ENCODE assay signal across 28 mouse cellular contexts in genomic region chr7:72051759-72052158, GRCm38 (mm10).
DNase-seq lines count a peak whose midpoint lies in the region; ATAC-seq and TF ChIP-seq lines count a peak whose summit lies in the region.
"Had no signal": no experiment of that assay in that cellular context is flagged by ENCODE, and none has a peak within 500 bp of the region (broad histone marks: within the 10 kb centered on the region; RNA-seq: fewer than 3 reads in every experiment).

No protein-coding gene starts in this region.

- no peak for TF ChIP-seq CTCF in brain, embryonic 14.5 days (IDR thresholded peaks at IDR 0.05; ENCODE audit: borderline replicate concordance, extremely low read depth, insufficient read depth, insufficient read length)

- H3K4me3 ChIP-seq in forebrain, embryonic 15.5 days, result no peak overlapping the region
- H3K4me3 ChIP-seq in forebrain, embryonic 10.5 days, result no peak overlapping the region
- no peak overlapping the region for H3K4me3 ChIP-seq in forebrain, embryonic 16.5 days (replicated peaks; ENCODE audit: low read length)
- H3K4me3 ChIP-seq: embryonic facial prominence, embryonic 12.5 days; embryonic facial prominence, embryonic 15.5 days; erythroblast, embryonic 14.5 days; heart, adult 2 months; heart, embryonic 10.5 days; heart, embryonic 13.5 days had no signal

- DNase-seq in forebrain, embryonic 10.5 days (ENCODE audit: extremely low spot score, low spot score), result no peak
- DNase-seq in brain, embryonic 14.5 days (ENCODE audit: low read depth), result peak; percentile 71
- DNase-seq in left cerebral cortex, adult 8-10 months (ENCODE audit: low spot score in 2 of 2), result no peak
- no peak for DNase-seq in left cerebral cortex, postnatal 36 days (ENCODE audit: low spot score in 2 of 2)
- DNase-seq: adrenal gland, adult 2 months; adrenal gland, postnatal 14 days; cerebellum, adult 11 months; cerebellum, adult 2 months; cerebellum, adult 9-11 months; cerebellum, postnatal 25 days; gastrocnemius, postnatal 10 days; gastrocnemius, postnatal 36 days; heart, adult 2 months; heart, postnatal 14 days; heart, postnatal 4 days; kidney, adult 18-20 months had no signal

- H3K27ac ChIP-seq in forebrain, embryonic 15.5 days (replicated peaks), result no peak overlapping the region
- H3K27ac ChIP-seq in forebrain, embryonic 10.5 days, result no peak overlapping the region
- no peak overlapping the region for H3K27ac ChIP-seq in forebrain, embryonic 16.5 days (ENCODE audit: low read length)
- H3K27ac ChIP-seq: embryonic facial prominence, embryonic 12.5 days; embryonic facial prominence, embryonic 15.5 days; heart, adult 2 months; heart, embryonic 10.5 days; heart, embryonic 13.5 days; hindbrain, embryonic 14.5 days; hindbrain, postnatal 0 days had no signal

- 53% methylated on average over 2 of the region's 2 CpGs for WGBS in forebrain, embryonic 15.5 days
- WGBS in forebrain, embryonic 10.5 days, result 80% methylated on average over 2 of the region's 2 CpGs
- WGBS in forebrain, embryonic 16.5 days, result 52% methylated on average over 2 of the region's 2 CpGs

- H3K36me3 ChIP-seq in forebrain, embryonic 15.5 days, result no peaks in the 10 kb centered on the region
- no peaks in the 10 kb centered on the region for H3K36me3 ChIP-seq in forebrain, embryonic 10.5 days (replicated peaks)
- no peaks in the 10 kb centered on the region for H3K36me3 ChIP-seq in forebrain, embryonic 16.5 days (ENCODE audit: control insufficient read depth, insufficient read depth)
- H3K36me3 ChIP-seq: embryonic facial prominence, embryonic 12.5 days; embryonic facial prominence, embryonic 15.5 days; heart, embryonic 10.5 days; heart, embryonic 13.5 days had no signal

- no peak overlapping the region for H3K9ac ChIP-seq in forebrain, embryonic 15.5 days (replicated peaks)
- no peak overlapping the region for H3K9ac ChIP-seq in forebrain, embryonic 16.5 days (replicated peaks; ENCODE audit: low read depth, low read length)
- H3K9ac ChIP-seq: embryonic facial prominence, embryonic 12.5 days; embryonic facial prominence, embryonic 15.5 days; heart, embryonic 13.5 days; hindbrain, embryonic 14.5 days had no signal

- H3K9me3 ChIP-seq in forebrain, embryonic 15.5 days, result no peaks in the 10 kb centered on the region
- no peaks in the 10 kb centered on the region for H3K9me3 ChIP-seq in forebrain, embryonic 10.5 days
- no peaks in the 10 kb centered on the region for H3K9me3 ChIP-seq in forebrain, embryonic 16.5 days (ENCODE audit: control insufficient read depth, low read length)
- H3K9me3 ChIP-seq: embryonic facial prominence, embryonic 12.5 days; embryonic facial prominence, embryonic 15.5 days; heart, embryonic 10.5 days; heart, embryonic 13.5 days had no signal

- intact Hi-C loops in left cerebral cortex, postnatal 36 days (cut with DNase I), result no loop called here

- H3K4me1 ChIP-seq in forebrain, embryonic 15.5 days, result no peaks in the 10 kb centered on the region
- no peaks in the 10 kb centered on the region for H3K4me1 ChIP-seq in forebrain, embryonic 10.5 days
- 0 out of 2 replicates have a peak, but pooled peaks cover 2% of the 10 kb centered on the region for H3K4me1 ChIP-seq in forebrain, embryonic 16.5 days (replicated peaks; ENCODE audit: control insufficient read depth, insufficient read depth, low read length)
- H3K4me1 ChIP-seq: embryonic facial prominence, embryonic 12.5 days; embryonic facial prominence, embryonic 15.5 days; heart, embryonic 10.5 days; heart, embryonic 13.5 days had no signal

- peak; percentile 74 for ATAC-seq in forebrain, embryonic 15.5 days (replicated peaks)
- ATAC-seq in forebrain, embryonic 16.5 days, result peak; percentile 92
- ATAC-seq: CD4-positive, CD25-positive, alpha-beta regulatory T cell, adult 4 months; hindbrain, postnatal 0 days; inflammation-experienced regulatory T-cells, adult 6 months; intestine, embryonic 16.5 days had no signal

- no peak for TF ChIP-seq POLR2A in brain, embryonic 14.5 days (IDR thresholded peaks at IDR 0.05; ENCODE audit: borderline replicate concordance, extremely low read depth, insufficient read depth, insufficient read length, poor library complexity, severe bottlenecking)

- no peaks in the 10 kb centered on the region for H3K27me3 ChIP-seq in forebrain, embryonic 15.5 days
- no peaks in the 10 kb centered on the region for H3K27me3 ChIP-seq in forebrain, embryonic 10.5 days (ENCODE audit: poor library complexity, severe bottlenecking)
- H3K27me3 ChIP-seq in forebrain, embryonic 16.5 days (replicated peaks; ENCODE audit: control insufficient read depth, insufficient read depth, low read length), result no peaks in the 10 kb centered on the region
- H3K27me3 ChIP-seq: embryonic facial prominence, embryonic 12.5 days; embryonic facial prominence, embryonic 15.5 days; heart, embryonic 13.5 days had no signal

- no peak overlapping the region for H3K4me2 ChIP-seq in forebrain, embryonic 15.5 days (replicated peaks)
- no peak overlapping the region for H3K4me2 ChIP-seq in forebrain, embryonic 16.5 days (ENCODE audit: low read length)
- H3K4me2 ChIP-seq: embryonic facial prominence, embryonic 12.5 days; embryonic facial prominence, embryonic 15.5 days; heart, embryonic 13.5 days; hindbrain, embryonic 14.5 days had no signal
